Comparison of ENCODE assay signal across 21 mouse cellular contexts in genomic region chr7:66055356-66055755, GRCm38 (mm10). TPM values are rescaled to one million over a fixed set of nuclear protein-coding genes. Genes with fewer than 3 reads are reported as not detected.
A peak's percentile ranks its signal among the peaks of the same experiment; 100 is the strongest.
DNase-seq lines count a peak whose midpoint lies in the region; ATAC-seq and TF ChIP-seq lines count a peak whose summit lies in the region.
"Not testable (repeated sequence)": the region's sequence is repeated elsewhere in the genome, so short reads cannot be mapped to it uniquely, and the experiment has no call there.
"Had no signal": no experiment of that assay in that cellular context is flagged by ENCODE, and none has a peak within 500 bp of the region (broad histone marks: within the 10 kb centered on the region; RNA-seq: fewer than 3 reads in every experiment).

No protein-coding gene starts in this region.

- H3K9me3 ChIP-seq in E14TG2a.4 (ENCODE audit: low read length); intestine, postnatal 0 days (ENCODE audit: control insufficient read depth); liver, embryonic 14.5 days (ENCODE audit: control insufficient read depth, low read length); stomach, postnatal 0 days (ENCODE audit: control insufficient read depth, low read length): not testable (repeated sequence)

- not testable (repeated sequence) for H3K36me3 ChIP-seq in E14TG2a.4 (ENCODE audit: insufficient read depth, low read length); intestine, postnatal 0 days (ENCODE audit: control insufficient read depth, insufficient read depth); liver, embryonic 14.5 days (replicated peaks; ENCODE audit: control insufficient read depth, insufficient read depth, low read depth); stomach, postnatal 0 days (ENCODE audit: control insufficient read depth, insufficient read depth, low read length)

- H3K27ac ChIP-seq in intestine, postnatal 0 days (ENCODE audit: low read depth, low read length); liver, embryonic 14.5 days; stomach, postnatal 0 days (replicated peaks): not testable (repeated sequence)

- not testable (repeated sequence) for H3K9ac ChIP-seq in intestine, postnatal 0 days (ENCODE audit: low read depth, low read length); liver, embryonic 14.5 days (replicated peaks); stomach, postnatal 0 days (ENCODE audit: low read length)

- WGBS in intestine, postnatal 0 days, result 12% methylated on average over 2 of the region's 2 CpGs
- WGBS in liver, embryonic 14.5 days (ENCODE audit: insufficient replicate concordance), result 12% methylated on average over 2 of the region's 2 CpGs
- whole genome bisulfite sequencing in stomach, postnatal 0 days, result 5% methylated on average over 2 of the region's 2 CpGs

- H3K4me3 ChIP-seq in E14TG2a.4 (replicated peaks; ENCODE audit: low read length); intestine, postnatal 0 days (ENCODE audit: low read depth, low read length); liver, embryonic 14.5 days (ENCODE audit: insufficient read depth in 1 of 2, low read depth in 2 of 2, low read length in 2 of 2); stomach, postnatal 0 days (ENCODE audit: low read depth, low read length): not testable (repeated sequence)

- H3K4me2 ChIP-seq in intestine, postnatal 0 days (replicated peaks; ENCODE audit: low read depth); liver, embryonic 14.5 days (ENCODE audit: low read depth); stomach, postnatal 0 days (replicated peaks; ENCODE audit: low read depth): not testable (repeated sequence)

- ATAC-seq in intestine, postnatal 0 days; liver, embryonic 14.5 days (ENCODE audit: insufficient read depth); stomach, postnatal 0 days (ENCODE audit: low FRiP score, low TSS enrichment): not testable (repeated sequence)
- ATAC-seq in megakaryocyte progenitor cell, adult 5-6 weeks (replicated peaks; ENCODE audit: poor library complexity), result peak; percentile 46; the same call in 1 of the 2 replicates

- peak; percentile 63 for DNase-seq in adipocyte (ENCODE audit: low spot score)
- DNase-seq in cerebellum, postnatal 14 days, result peak; percentile 49 to 64
- peak; percentile 23 for DNase-seq in gastrocnemius, adult 18-20 months (ENCODE audit: low spot score)
- DNase-seq in liver, embryonic 14.5 days (ENCODE audit: low read depth in 3 of 3, low spot score in 3 of 3); stomach, postnatal 0 days (ENCODE audit: low spot score): not testable (repeated sequence)

- peak; percentile 54 for TF ChIP-seq CTCF in E14TG2a.4 (conservative IDR thresholded peaks at IDR 0.05; ENCODE audit: low read length)
- peak; percentile 77 for TF ChIP-seq CTCF in intestine, postnatal 0 days (IDR thresholded peaks at IDR 0.05; ENCODE audit: low read depth)
- peak; percentile 61 for TF ChIP-seq CTCF in liver, embryonic 14.5 days (IDR thresholded peaks at IDR 0.05; ENCODE audit: low read depth)
- TF ChIP-seq CTCF in stomach, postnatal 0 days (IDR thresholded peaks at IDR 0.05; ENCODE audit: low read depth), result peak; percentile 80

- not testable (repeated sequence) for H3K4me1 ChIP-seq in E14TG2a.4 (replicated peaks; ENCODE audit: low read depth, low read length); intestine, postnatal 0 days (replicated peaks; ENCODE audit: control insufficient read depth, insufficient read depth, low read length); liver, embryonic 14.5 days (replicated peaks; ENCODE audit: control insufficient read depth in 2 of 2, insufficient read depth in 2 of 2, low read length in 1 of 2); stomach, postnatal 0 days (replicated peaks; ENCODE audit: control insufficient read depth, insufficient read depth)

- H3K27me3 ChIP-seq in E14TG2a.4 (ENCODE audit: insufficient read depth, low read length); intestine, postnatal 0 days (replicated peaks; ENCODE audit: control insufficient read depth, insufficient read depth, low read length); liver, embryonic 14.5 days (ENCODE audit: control insufficient read depth, insufficient read depth, low read length); stomach, postnatal 0 days (ENCODE audit: control insufficient read depth, insufficient read depth, low read length): not testable (repeated sequence)

- not testable (repeated sequence) for TF ChIP-seq EP300 in liver, embryonic 14.5 days (IDR thresholded peaks at IDR 0.05; ENCODE audit: low read depth); stomach, postnatal 0 days (optimal IDR thresholded peaks at IDR 0.05)

RNA-seq across cellular contexts. Expression of gene Snrpa1, which starts 3.4 kb away (rescaled TPM):
- 10 to 100 TPM; 17.1 to 17.6 TPM for total RNA-seq in gastrocnemius, adult 18-20 months (2021)
- polyA plus RNA-seq in intestine, postnatal 0 days (2015; fragmentation: Nextera tagmentation; extraction: Ambion mirVana), result 63.5 and 66.1 TPM in 2 replicates
- 23.5 and 43.9 TPM in 2 replicates for polyA plus RNA-seq in liver, embryonic 14.5 days (2012; rRNA removed)
- polyA plus RNA-seq in liver, embryonic 14.5 days (2014; fragmentation: Nextera tagmentation; extraction: Ambion mirVana), result 88.4 and 94.2 TPM in 2 replicates
- 118 and 130 TPM in 2 replicates for total RNA-seq in megakaryocyte progenitor cell, adult 5-6 weeks (2015)
- 108 and 134 TPM in 2 replicates for total RNA-seq in megakaryocyte progenitor cell, adult 5-6 weeks (2017)
- 65.0 and 69.6 TPM in 2 replicates for polyA plus RNA-seq in stomach, postnatal 0 days (2015; fragmentation: Nextera tagmentation; extraction: Ambion mirVana)

RNA-seq across cellular contexts. Expression of gene Gm45213, which starts 12.0 kb away (rescaled TPM):
- total RNA-seq in gastrocnemius, adult 18-20 months (2021), result not detected
- polyA plus RNA-seq in intestine, postnatal 0 days (2015; fragmentation: Nextera tagmentation; extraction: Ambion mirVana), result not detected in 2 replicates
- polyA plus RNA-seq in liver, embryonic 14.5 days (2012; rRNA removed), result not detected in 2 replicates
- polyA plus RNA-seq in liver, embryonic 14.5 days (2014; fragmentation: Nextera tagmentation; extraction: Ambion mirVana), result not detected in 2 replicates
- total RNA-seq in megakaryocyte progenitor cell, adult 5-6 weeks (2015), result not detected in 2 replicates
- not detected in 2 replicates for total RNA-seq in megakaryocyte progenitor cell, adult 5-6 weeks (2017)
- polyA plus RNA-seq in stomach, postnatal 0 days (2015; fragmentation: Nextera tagmentation; extraction: Ambion mirVana), result not detected in 2 replicates
- total RNA-seq: adrenal gland, postnatal 36 days; gastrocnemius, postnatal 14 days; heart, postnatal 25 days; layer of hippocampus, adult 8-10 months; left cerebral cortex, adult 8-10 months had no signal
- polyA plus RNA-seq: activated CD4-positive, CD25-positive, alpha-beta regulatory T cell, adult 4 months; embryonic facial prominence, embryonic 10.5 days; heart, embryonic 10.5 days; kidney, embryonic 15.5 days; limb, embryonic 12.5 days; midbrain, embryonic 10.5 days; myocyte; stomach, embryonic 16.5 days had no signal

RNA-seq across cellular contexts. Expression of gene Selenos, which starts 24.1 kb away (rescaled TPM):
- 10 to 100 TPM; 32.0 to 32.5 TPM for total RNA-seq in gastrocnemius, adult 18-20 months (2021)
- 155 and 156 TPM in 2 replicates for polyA plus RNA-seq in intestine, postnatal 0 days (2015; fragmentation: Nextera tagmentation; extraction: Ambion mirVana)
- polyA plus RNA-seq in liver, embryonic 14.5 days (2012; rRNA removed), result 23.6 and 39.8 TPM in 2 replicates
- 56.4 and 62.7 TPM in 2 replicates for polyA plus RNA-seq in liver, embryonic 14.5 days (2014; fragmentation: Nextera tagmentation; extraction: Ambion mirVana)
- total RNA-seq in megakaryocyte progenitor cell, adult 5-6 weeks (2015), result 161 and 177 TPM in 2 replicates
- total RNA-seq in megakaryocyte progenitor cell, adult 5-6 weeks (2017), result 126 and 144 TPM in 2 replicates
- 143 TPM in 2 replicates for polyA plus RNA-seq in stomach, postnatal 0 days (2015; fragmentation: Nextera tagmentation; extraction: Ambion mirVana)

RNA-seq across cellular contexts. Expression of gene Chsy1, which starts 54.0 kb away (rescaled TPM):
- 1 to 10 TPM; 3.1 to 3.8 TPM for total RNA-seq in gastrocnemius, adult 18-20 months (2021)
- 4.4 and 4.6 TPM in 2 replicates for polyA plus RNA-seq in intestine, postnatal 0 days (2015; fragmentation: Nextera tagmentation; extraction: Ambion mirVana)
- 5.7 and 7.9 TPM in 2 replicates for polyA plus RNA-seq in liver, embryonic 14.5 days (2012; rRNA removed)
- polyA plus RNA-seq in liver, embryonic 14.5 days (2014; fragmentation: Nextera tagmentation; extraction: Ambion mirVana), result 9.0 and 11.0 TPM in 2 replicates
- 37.9 and 38.3 TPM in 2 replicates for total RNA-seq in megakaryocyte progenitor cell, adult 5-6 weeks (2015)
- total RNA-seq in megakaryocyte progenitor cell, adult 5-6 weeks (2017), result 62.1 and 68.0 TPM in 2 replicates
- 5.8 and 6.1 TPM in 2 replicates for polyA plus RNA-seq in stomach, postnatal 0 days (2015; fragmentation: Nextera tagmentation; extraction: Ambion mirVana)
